Mouse (Mus musculus) megakaryocyte-erythroid progenitor cell, adult 5-6 weeks (primary cell): ENCODE data around the gene Pabpc1l. TPM values are rescaled to one million over a fixed set of nuclear protein-coding genes. Genes with fewer than 3 reads are reported as not detected.

ENCODE experiments used
- ATAC-seq: replicated peaks from 2 replicates; pipeline ENCODE4 v1.8.0; 2016; ENCODE audit warnings: mild to moderate bottlenecking, inconsistent platforms; ENCODE audit not compliant: severe bottlenecking, poor library complexity, low FRiP score, low TSS enrichment
- total RNA-seq, 2 experiments: library from RNA; stranded (forward) in 1 of 2; stranded (reverse) in 1 of 2; fragments of 200-1000, 215-1000 nt in 1 of 2; fragments of >200 nt in 1 of 2; fragmentation: Nextera tagmentation in 1 of 2; gene quantifications; 2 replicates each; pipeline ENCODE4 v1.2.3; 2014 to 2017

Pabpc1l gene
- total RNA-seq (2014; fragmentation: Nextera tagmentation) (1.5 TPM in 1 of 2 replicates, not detected in the other), total RNA-seq (2017) (not detected in 2 replicates)

DNA sequence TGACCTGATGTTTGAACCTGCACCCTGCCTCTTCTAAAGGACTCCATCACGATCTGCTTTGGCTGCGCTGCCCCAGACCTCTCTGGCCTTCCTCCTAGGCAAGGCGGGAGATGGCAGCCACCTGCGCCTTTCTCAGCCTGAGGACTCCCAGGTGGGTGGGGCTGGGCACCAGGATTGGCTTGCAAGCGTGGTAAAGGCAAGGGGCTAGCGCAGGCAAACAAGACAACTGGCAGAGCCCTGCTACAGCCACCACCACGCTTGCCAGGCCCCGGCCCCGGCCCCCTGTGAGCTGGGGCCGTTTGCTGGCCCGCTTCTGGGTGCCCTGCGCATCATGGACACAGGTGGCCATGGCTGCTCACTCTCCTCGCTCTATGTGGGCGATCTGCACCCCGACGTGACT, at the start of gene Pabpc1l:
Gene Pabpc1l, plus strand, starts transcription at position 301 of the 400 bp plus-strand sequence.
- no peak for ATAC-seq

DNA sequence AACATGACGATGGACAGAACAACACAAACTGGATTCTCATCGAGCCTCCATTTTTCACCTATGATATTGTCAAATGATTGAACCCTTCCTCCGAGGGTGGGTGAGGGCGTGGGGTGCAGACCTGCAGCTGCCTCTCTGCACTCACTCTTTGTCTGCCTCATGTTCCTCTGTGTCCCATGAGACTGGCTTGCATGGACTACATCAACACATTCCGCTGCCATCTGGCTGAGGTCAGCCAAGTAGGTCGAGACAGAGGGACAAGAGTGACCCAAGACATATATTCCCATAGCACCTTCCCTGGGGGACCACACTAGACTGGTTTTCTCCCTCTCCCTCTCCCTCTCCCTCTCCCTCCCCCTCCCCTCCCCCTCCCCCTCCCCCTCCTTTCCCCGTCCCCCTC, 48.8 kb upstream of the Pabpc1l start:
- ATAC-seq: no peak

DNA sequence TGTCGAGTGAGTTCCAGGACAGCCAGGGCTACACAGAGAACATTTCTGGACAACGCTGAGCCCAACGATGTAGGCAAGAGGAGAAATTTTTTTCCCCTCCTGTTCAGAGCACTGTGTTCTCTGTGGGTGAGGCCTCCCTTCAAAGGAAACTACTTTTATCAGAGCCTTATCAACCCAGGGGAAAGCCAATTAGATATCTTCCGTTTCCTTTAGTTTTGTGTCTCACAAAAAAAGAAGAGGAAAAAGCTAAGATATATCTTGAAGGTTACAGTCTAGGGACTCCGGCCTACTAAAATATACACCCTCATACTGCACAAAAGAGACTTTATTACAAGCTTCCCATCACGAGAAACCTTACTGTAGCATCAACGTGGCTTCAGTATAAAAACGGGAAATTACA, 38.0 kb upstream of the Pabpc1l start:
- peak; percentile 43; the same call in 1 of the 2 replicates for ATAC-seq

DNA sequence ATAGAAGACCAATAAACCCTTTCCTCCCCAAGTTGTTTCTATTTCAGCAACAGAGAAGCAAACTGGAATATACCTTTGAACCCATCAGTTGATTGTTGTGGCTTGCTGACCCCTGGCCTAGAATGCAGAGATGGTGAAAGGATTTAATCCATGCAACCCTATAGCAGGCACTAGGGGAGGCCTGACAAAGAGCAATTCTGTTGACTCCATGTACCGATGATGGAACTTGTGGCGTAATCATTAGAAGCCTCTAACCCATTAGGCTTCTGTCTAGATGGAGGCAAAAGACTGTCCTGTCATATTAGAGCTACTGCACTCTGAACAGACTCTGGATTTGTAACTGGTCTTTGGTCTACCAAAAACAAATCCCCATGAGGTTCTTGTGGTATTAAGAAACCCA, 32.4 kb upstream of the Pabpc1l start:
- ATAC-seq: no peak

DNA sequence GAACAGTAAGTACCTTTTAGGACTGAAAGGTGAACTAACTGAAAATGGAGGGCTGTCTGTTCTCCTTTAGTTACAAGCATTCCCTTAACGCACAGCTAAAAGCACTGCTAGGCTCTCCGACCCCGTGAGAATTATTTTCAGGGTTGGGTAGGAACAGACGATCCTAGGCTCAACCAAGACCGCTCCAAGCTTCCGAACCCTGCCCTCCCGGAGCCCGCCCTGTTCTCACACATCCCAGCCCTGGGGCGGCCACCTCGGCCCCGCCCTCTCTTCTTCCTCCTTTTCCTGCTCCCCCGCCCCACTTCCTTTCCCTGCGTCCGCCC, 30.6 kb upstream of the Pabpc1l start, which contains the start of gene Ywhab:
Gene Ywhab, plus strand, starts transcription at position 307 of the 323 bp plus-strand sequence.
- no peak for ATAC-seq

DNA sequence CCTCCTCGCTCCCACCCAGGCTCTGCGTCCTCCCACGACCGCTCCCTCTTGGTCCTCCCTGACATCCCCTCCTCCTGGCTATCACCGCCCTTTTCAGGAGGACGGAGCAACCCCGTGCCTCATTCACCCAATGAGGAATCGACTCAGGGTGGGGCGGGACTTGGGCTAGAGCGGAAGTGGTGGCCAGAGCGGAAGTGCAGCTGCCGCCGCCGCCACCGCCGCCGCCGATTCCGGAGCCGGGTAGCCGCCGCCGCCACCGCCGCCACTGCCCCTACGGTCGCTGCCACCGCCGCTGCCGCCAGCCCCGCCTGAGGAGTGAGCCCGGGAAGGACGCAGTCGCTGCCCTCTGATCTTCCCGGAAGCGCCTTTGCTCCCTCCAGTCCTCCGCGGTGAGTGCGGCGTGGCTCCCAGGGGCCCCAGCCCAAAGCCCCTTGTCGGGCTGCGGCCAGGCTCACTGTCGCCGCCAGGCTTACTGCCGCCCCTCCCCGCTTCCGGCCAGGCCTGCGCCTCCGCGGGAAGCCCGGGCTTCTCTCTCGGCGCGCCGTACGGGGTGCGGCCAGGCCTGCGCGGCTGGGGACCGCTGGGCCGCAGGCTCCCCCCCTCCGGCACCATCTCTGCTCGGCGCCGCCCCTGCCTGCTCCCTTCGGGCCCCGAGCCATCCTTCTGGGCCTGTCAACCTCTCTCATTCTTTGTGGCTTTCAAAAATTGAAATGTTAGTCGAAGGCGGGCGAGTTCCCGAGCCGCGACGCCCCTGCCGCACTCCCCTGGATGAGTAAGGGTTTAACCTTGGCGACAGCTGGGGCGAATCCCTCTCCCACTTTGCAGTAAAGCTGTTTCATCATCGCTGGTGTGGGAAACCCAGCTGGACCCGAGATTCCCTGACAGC, 30.0 kb upstream of the Pabpc1l start:
- ATAC-seq: peak; percentile 99

DNA sequence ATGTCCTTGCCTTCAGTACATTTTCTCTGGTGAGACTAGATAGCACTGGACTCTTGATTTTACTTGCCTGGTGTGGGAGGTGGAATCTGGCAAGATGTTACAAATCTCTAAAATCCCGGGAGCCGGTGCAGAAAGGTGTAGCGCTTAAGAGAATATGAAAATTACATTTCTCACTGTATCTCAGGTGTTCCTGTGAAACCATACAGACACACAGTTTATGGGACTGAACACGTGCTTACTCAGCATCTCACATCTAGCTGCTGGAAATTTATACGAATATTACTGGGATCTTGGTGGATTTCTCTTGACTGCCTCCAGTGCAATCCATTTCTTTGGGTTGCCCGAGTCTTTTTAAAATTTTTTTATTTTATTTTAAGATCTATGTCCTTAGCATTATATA, 29.0 kb upstream of the Pabpc1l start:
- no peak for ATAC-seq

DNA sequence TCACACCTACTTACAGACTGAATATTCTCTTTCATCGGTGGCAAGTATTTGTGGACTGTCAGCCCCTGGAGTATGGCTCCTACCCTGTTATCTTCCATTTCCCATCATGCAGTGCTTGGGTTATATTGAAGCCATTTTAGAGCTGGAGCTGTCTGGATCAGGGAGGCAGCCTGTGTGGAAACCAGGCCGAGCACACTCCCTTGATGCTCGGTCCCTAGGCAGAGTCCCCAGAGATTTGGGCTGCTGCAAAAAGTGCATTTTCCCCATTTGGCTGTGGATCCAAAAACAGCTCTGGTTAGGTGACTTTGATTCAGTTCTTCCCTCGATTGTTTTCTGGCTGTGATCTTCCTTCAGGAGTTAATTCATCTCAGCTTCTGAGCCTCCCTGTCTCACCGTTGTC, 28.4 kb upstream of the Pabpc1l start:
- ATAC-seq: no peak

DNA sequence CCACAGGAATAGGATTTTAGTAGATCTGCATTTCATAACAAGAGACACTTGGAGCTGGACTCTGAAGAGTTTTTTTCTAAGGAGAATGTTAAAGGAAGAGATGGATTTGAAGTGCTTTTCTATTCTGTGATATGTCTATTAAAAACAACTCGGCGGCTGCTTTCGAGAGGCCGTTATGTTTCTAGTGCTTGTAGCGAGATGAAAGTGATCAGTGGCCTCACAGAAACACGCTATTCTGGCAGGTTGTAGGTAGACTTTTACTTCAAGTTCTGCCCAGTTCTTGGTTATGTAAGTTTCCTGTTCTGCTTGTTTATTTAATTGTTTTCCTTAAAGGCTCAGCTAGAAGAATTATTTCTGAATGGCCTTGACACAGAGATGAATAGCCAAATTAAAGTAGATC, 26.3 kb upstream of the Pabpc1l start:
- ATAC-seq: no peak

DNA sequence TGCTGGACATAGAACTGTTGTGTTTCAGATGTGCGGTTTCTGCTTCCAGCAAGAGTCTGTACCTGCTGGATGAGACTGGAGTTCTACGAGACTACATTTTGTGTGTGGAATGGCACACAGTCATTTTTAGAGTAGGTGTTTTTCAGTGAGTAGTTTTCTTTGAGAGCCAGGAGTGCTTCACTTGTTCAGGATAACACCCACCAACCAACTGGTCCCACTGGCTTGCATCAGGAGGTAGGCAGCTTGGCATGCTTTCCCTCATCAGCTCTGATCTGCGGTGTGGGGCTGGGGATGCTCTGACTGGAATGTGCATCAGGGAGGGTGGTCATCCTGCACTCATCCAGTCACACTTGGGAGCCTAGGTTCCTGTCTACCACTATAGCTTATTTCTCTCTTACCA, 22.6 kb upstream of the Pabpc1l start:
- no peak for ATAC-seq

DNA sequence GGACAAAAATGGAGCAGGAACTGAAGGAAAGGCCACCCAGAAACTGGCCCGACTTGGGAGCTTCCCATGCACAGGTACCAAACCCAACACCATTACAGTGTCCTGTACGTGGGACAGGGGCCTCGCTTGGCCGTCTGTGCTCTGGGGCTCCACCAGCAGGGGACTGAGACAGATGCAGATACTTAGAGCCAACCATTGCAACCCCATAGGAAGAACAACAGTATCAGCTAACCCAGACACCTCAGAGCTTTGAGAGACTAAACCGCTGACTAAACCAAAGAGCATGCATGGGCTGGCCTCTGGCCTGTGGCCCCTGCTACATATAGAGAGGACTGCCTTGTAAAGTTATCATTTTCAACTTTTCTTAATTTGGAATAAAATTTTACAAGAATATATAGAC, 20.7 kb upstream of the Pabpc1l start:
- ATAC-seq: no peak; the same call in 1 of the 2 replicates

DNA sequence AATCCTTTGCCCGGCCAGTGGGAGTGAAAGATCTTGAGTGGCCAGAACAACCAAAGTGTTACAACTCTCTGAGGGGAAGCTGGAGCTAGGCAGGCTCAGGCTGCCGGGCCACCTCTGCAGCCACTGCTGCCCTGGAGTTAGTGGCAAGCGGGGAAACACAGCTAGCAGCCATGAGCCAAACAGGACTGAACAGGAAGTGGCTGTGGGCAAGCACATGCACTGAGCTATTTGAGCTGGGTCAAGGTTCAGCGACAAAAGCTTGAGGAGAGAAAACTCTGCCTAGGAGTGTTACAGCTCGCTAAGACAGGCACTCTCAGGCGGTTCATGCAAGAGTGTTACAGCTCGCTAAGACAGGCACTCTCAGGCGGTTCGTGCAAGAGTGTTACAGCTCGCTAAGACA, 18.3 kb upstream of the Pabpc1l start:
- no peak for ATAC-seq

DNA sequence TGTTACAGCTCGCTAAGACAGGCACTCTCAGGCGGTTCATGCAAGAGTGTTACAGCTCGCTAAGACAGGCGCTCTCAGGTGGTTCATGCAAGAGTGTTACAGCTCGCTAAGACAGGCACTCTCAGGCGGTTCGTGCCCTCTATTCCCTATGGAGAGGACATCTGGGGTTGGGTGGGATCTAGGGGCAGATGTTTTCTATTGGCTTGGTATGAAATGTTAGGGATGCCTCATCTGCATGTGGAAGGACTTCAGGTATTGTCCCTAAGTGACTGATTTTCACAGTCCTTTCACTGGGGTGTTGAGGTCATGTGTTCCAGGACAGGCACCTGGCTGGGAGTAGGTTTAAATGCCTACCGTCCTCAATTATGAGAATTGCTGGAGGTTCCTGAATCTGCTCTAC, 17.7 kb upstream of the Pabpc1l start:
- ATAC-seq: no peak

DNA sequence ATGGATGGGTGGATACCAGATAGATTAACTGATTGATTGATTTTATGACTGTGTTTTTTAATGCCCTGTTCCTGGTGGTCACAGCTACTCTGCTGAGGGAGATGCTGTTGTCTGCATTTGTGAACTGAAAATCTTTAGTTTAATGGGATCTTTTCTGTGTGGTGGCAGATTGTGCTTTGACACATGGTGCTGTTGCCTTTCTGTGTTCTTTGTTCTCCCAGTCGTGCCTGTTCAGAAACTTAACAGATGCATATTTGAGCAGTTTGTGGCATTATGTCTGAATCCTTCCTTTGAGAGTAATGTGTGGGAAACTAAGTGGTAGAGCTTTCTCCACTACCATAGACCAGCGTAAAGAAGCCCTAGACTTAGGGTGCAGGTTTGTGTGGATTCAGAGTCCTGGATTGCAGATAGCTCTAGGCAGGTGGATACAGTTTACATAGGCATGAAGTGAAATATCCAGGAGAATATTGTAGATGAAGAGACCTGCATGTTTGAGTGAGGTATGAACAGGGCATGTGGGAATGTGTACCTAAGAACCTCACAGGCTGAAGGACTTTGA, 17.2 kb upstream of the Pabpc1l start:
- ATAC-seq: no peak

DNA sequence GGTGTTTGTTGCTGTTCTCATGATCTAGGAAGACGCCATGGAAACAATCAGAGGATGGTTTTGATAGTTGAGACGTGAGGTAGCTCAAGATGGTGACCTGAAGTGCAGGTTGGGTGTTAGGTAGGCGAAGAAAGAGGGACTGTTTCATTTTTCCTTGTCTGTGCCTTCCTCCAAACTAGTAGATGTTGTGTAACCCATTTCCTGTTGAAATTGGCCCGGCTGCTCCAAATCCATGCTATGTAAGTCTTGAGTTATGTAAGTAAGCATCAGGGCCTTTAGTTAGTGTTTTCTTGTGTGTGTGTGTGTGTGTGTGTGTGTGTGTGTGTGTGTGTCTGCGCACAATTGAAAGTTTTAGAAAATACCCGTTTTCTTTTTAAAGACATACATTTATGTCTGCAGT, 16.0 kb upstream of the Pabpc1l start:
- no peak for ATAC-seq

DNA sequence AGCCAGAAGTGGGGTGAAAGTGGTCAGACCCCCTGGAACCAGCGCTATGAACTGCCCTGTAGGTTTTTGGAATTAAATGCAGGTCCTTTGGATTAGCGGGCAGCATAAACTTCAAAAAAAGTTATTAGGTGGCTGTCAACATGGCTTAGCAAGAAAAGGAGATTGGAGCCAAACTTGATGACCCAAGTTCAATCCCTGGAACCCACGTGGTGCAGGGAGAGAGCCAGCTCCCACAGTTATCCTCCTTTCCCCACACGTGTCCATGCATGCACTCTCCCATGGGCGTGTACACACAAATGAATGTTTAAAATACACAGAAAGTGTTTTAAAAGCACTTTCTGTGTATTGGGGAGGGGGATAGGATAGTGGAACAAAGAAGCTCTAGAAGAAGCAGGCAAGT, 14.8 kb upstream of the Pabpc1l start:
- no peak for ATAC-seq

DNA sequence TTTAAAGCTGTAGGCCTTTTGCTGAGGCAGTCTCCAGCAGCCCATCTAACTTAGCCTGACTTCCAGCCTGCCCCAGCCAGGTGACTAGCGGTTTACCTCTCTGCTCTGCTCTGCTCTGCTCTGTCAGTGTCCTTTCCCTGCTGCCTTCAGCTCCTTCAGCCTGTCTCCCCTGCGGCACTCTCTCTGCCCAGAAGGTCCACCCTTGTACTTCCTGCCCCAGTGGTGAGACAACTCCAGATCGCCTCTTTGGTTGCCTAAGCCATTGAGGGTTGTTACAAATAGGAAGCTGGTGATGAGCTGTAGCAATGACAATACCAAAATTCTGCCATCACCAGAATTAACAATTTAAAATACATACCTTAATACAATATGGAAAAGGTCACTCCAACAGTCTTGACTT, 14.3 kb upstream of the Pabpc1l start:
- ATAC-seq: no peak

DNA sequence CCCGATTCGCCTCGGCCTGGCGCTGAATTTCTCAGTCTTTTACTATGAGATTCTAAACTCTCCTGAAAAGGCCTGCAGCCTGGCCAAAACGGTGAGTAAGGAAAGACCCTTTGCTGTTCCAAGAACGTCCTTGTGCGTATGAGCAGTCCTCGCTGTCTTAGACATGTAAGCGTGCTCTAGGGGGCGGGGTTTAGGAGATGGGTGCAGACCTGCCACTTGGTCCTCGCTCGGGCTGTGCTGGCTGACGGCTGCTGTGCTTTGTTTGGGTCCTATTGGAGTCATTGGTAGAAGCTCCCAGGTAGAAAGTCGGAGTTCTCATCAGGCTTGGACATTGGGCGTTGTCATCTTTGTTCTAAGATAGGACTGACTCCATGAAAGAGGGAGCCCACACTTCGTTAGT, 9.9 kb upstream of the Pabpc1l start:
- ATAC-seq: no peak

DNA sequence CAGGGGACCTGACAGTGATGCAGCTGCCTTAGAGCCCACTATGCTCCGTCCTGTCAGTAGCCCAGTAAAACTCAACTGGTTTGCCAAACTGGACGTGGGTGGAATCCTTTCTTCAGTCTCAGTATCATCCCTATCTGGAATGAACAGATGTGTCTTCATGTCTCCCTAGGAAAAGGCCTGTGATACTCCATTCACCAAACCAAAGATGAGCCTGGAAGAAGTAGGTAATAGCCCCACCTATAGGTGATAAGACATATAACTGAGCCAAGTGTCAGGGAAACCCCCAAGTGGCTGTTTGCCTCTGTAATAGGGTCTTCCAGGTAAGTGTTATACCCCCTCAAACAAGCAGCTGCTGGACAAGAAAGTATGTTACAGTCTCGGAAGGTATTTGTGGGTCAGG, 6.3 kb upstream of the Pabpc1l start:
- peak; percentile 70; the same call in 1 of the 2 replicates for ATAC-seq

DNA sequence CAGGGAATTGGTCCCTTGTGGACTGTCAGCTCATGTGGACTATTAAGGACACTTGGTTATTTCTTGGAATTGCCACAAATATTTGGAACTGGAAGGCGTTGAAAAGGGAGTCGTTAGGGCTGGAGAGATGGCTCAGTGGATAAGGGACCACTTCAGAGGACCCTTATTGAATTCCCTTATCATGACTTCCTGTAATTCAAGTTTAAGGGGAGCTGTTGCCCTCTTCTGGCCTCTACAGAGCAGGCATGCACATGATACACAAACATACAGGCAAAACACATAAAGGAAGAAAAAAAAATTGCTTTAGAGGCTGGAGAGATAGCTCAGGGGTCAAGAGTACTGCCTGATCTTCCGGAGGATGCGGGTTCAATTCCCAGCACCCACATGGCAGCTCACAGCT, 5.3 kb upstream of the Pabpc1l start:
- ATAC-seq: no peak

DNA sequence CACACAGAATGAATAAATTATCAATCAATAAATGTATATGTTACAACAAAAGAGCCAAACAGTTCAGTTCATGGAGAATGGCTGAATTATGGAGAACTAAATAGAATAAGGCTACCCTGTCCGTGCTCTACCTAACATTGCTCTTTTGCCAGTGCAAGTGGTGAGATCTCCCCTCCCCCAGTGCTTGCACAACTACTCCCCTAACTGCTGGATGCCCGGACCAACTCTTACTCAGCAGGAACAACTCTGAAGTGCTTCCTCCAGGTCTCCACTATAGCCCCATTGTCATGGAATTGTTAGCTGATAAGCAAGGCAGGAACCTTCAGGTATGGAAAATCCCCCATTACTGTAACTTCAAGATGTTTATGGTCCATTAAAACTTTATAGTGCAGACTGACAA, 3.1 kb upstream of the Pabpc1l start:
- no peak for ATAC-seq
